Mouse (Mus musculus) neural tube, embryonic 11.5 days (tissue): ENCODE data around the gene Matk. TPM values are rescaled to one million over a fixed set of nuclear protein-coding genes. Genes with fewer than 3 reads are reported as not detected.

Experiments used
- ATAC-seq: fragments of 200-750 bp; cut with Nextera tagmentation; 2 replicates; pipeline ENCODE4 v1.8.0; 2017; ENCODE audit warnings: moderate number of reproducible peaks, mild to moderate bottlenecking, moderate TSS enrichment, moderate library complexity; ENCODE audit not compliant: insufficient read depth, low FRiP score, low TSS enrichment
- DNase-seq: peaks from one replicate; pipeline ENCODE4 v3.0.0-alpha.2; 2015; ENCODE audit warnings: low spot score
- H3K27ac ChIP-seq: fragments of 300-500 bp; sonication (generic); 2 replicates; pipeline ENCODE4 v1.5.1; 2014; ENCODE audit warnings: low read depth, mild to moderate bottlenecking, low read length
- H3K27me3 ChIP-seq: fragments of 300-500 bp; sonication (generic); 2 replicates; pipeline ENCODE4 v1.6.1; 2014; ENCODE audit warnings: mild to moderate bottlenecking, low read length, mixed read lengths; ENCODE audit not compliant: control insufficient read depth, insufficient read depth
- H3K36me3 ChIP-seq: fragments of 300-500 bp; sonication (generic); 2 replicates; pipeline ENCODE4 v1.6.1; 2014; ENCODE audit warnings: mild to moderate bottlenecking, low read length, moderate library complexity, mixed read lengths; ENCODE audit not compliant: control insufficient read depth, insufficient read depth
- H3K4me1 ChIP-seq: fragments of 300-500 bp; sonication (generic); 2 replicates; pipeline ENCODE4 v1.6.1; 2014; ENCODE audit warnings: low read length, mixed read lengths; ENCODE audit not compliant: control insufficient read depth, insufficient read depth
- H3K4me2 ChIP-seq: fragments of 300-500 bp; sonication (generic); 2 replicates; pipeline ENCODE4 v1.6.1; 2014; ENCODE audit warnings: low read depth, mild to moderate bottlenecking, moderate library complexity
- H3K4me3 ChIP-seq: fragments of 300-500 bp; sonication (generic); 2 replicates; pipeline ENCODE4 v1.5.1; 2014; ENCODE audit warnings: low read depth, low read length
- H3K9ac ChIP-seq: fragments of 300-500 bp; sonication (generic); 2 replicates; pipeline ENCODE4 v1.6.1; 2014; ENCODE audit warnings: mild to moderate bottlenecking, low read length
- H3K9me3 ChIP-seq: fragments of 300-500 bp; sonication (generic); 2 replicates; pipeline ENCODE4 v1.6.1; 2016; ENCODE audit warnings: low read length; ENCODE audit not compliant: control insufficient read depth
- WGBS: fragments of 180-500 bp; shearing (Covaris S2); extraction: QIAGEN DNeasy Blood & Tissue Kit; methylation state at CpG from one replicate; pipeline ENCODE4 v1.1.7; 2014; 5-methylcytosine and 5-hydroxymethylcytosine counted together
- polyA plus RNA-seq: library from polyadenylated mRNA; unstranded; fragments of >200 nt; fragmentation: Nextera tagmentation; extraction: Ambion mirVana; gene quantifications from 2 replicates; pipeline ENCODE4 v1.2.1, GENCODE M21; 2014

The Matk gene
- polyA plus RNA-seq, 1 experiment from 2014 or later = 3.0 TPM

DNA sequence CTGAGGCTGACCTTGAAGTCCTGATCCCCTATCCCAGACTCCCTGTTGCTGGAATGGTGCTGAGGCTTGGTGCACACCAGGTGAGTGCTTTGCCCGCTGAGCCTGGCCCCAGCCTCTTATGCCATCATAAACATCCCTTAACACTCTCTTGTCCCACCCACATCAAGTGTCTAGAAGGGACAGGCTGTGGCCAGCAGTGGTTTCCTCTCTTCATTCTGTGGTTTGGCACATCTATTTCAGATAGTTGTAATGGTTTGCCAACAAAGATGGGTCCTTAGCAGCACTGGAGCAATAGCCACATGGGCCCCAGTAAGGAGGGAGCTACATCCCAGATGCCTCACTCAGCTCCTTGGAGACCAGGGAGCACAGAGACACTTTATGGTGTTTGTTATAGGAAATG is 2.2 kb downstream of the Matk start:
- peaks cover 59% of the 10 kb centered on the region for H3K27me3 ChIP-seq
- DNase-seq (no peak), ATAC-seq (no peak)
- no peak overlapping the region for H3K27ac ChIP-seq
- H3K4me3 ChIP-seq = no peak overlapping the region
- H3K36me3 ChIP-seq = no peaks in the 10 kb centered on the region
- 73% methylated on average over 1 of the region's 1 CpGs for WGBS
- peaks cover 6% of the 10 kb centered on the region; the same call in 1 of the 2 replicates for H3K4me1 ChIP-seq
- H3K9me3 ChIP-seq = no peaks in the 10 kb centered on the region
- no peak overlapping the region for H3K4me2 ChIP-seq
- no peak overlapping the region for H3K9ac ChIP-seq

DNA sequence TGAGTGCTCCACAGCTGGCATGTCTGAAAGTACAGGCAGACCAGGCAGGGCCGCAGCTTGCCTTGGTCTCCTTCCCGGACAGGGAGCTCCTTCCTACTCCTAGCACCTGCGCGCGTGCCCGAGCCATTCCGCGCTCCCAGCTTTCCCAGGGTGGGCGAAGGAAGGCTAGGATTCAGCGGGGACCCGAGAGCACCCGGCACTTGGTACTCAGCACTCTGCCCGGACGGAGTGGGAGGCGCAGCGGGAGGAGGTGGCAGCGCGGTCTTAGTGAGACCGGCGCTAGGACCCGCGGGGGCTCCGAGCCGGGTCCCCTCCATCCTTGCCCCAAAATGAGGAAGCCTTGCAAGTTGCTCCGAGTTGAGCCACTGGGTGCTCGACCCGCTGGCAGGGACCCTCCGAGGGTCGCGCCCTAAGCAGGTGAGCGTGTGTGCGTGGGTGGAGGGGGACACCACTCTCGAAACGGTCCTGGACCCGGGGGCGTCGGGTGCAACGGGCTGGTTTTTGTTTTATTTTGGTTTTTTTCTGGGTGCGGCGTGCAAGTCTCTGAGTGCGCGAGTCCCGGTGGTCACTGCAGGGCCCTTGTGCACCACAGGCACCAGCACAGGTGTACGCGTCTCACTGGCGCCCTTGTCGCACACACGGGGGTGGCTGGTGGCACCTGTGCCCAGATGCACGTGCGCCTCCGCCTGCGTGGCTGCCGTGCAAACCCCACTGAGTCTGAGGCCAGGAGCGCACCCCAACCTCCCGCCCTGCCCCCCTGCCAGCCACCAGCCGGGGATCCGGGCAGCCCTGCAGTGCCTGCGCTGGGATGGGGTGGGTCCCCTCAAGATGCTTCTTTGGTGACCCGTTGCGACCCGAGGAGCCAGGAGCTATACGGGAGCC is 4.7 kb downstream of the Matk start:
- ATAC-seq (no peak), DNase-seq (peak; percentile 43)
- H3K9me3 ChIP-seq = no peaks in the 10 kb centered on the region
- H3K36me3 ChIP-seq = no peaks in the 10 kb centered on the region
- no peak overlapping the region for H3K27ac ChIP-seq
- H3K4me2 ChIP-seq = peak overlapping the region; percentile 56
- H3K27me3 ChIP-seq = peaks cover 44% of the 10 kb centered on the region
- 3% methylated on average over 62 of the region's 62 CpGs for WGBS
- H3K4me1 ChIP-seq = peaks cover 6% of the 10 kb centered on the region; the same call in 1 of the 2 replicates
- peak overlapping the region; percentile 41 for H3K9ac ChIP-seq
- H3K4me3 ChIP-seq = peak overlapping the region; percentile 31

DNA sequence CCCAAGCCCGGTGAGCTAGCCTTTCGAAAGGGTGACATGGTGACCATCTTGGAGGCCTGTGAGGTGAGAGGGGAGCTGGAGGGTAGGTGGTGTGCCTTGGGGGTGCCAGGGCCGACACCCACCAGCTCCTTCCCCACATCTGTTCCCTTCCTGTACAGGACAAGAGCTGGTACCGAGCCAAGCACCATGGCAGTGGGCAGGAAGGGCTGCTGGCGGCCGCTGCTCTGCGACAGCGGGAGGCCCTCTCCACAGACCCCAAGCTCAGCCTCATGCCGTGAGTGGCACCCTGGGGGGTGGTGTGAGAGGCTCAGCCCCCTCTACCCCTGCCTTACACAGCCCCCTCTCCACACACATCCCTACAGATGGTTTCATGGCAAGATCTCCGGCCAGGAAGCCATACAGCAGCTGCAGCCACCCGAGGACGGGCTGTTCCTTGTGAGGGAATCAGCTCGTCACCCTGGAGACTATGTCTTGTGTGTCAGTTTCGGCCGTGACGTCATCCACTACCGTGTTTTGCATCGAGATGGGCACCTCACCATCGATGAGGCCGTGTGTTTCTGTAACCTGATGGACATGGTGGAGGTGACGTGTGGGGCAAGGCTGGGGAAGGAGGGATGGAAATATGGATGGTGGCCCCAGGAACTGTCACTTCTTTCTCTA is 6.6 kb downstream of the Matk start:
- Histone ChIP-seq H3K4me1 (peaks cover 6% of the 10 kb centered on the region; the same call in 1 of the 2 replicates), H3K27me3 (peaks cover 31% of the 10 kb centered on the region), H3K4me2 (no peak overlapping the region), H3K27ac (no peak overlapping the region), H3K9ac (no peak overlapping the region), H3K4me3 (no peak overlapping the region), H3K36me3 (peaks cover 3% of the 10 kb centered on the region), H3K9me3 (no peaks in the 10 kb centered on the region)
- DNase-seq = no peak
- no peak for ATAC-seq
- 39% methylated on average over 21 of the region's 21 CpGs for WGBS

DNA sequence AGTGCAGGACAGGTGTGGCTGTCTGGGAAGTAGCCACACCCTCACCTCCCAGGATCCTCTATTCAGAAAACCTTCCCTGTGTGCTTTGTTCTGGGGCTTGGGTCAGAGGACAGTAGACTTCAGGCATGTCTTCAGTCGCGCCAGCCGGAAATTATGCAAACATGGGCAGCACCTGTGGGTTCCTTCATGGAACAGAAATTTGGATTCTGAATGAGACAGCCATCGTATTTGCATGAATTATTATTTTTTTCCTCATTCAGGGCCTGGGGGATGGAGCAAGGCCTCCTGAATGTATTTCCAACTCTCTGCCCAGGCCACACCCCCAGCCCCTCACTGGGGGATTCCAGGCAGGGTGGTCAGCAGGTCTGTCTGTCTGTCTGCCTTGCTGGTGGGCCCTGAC is 8.3 kb downstream of the Matk start:
- Histone ChIP-seq H3K4me1 (peaks cover 9% of the 10 kb centered on the region), H3K36me3 (peaks cover 6% of the 10 kb centered on the region), H3K4me2 (no peak overlapping the region), H3K27me3 (peaks cover 31% of the 10 kb centered on the region), H3K27ac (no peak overlapping the region), H3K4me3 (no peak overlapping the region), H3K9me3 (no peaks in the 10 kb centered on the region), H3K9ac (no peak overlapping the region)
- ATAC-seq (no peak), DNase-seq (no peak)
- WGBS = 91% methylated on average over 4 of the region's 4 CpGs

DNA sequence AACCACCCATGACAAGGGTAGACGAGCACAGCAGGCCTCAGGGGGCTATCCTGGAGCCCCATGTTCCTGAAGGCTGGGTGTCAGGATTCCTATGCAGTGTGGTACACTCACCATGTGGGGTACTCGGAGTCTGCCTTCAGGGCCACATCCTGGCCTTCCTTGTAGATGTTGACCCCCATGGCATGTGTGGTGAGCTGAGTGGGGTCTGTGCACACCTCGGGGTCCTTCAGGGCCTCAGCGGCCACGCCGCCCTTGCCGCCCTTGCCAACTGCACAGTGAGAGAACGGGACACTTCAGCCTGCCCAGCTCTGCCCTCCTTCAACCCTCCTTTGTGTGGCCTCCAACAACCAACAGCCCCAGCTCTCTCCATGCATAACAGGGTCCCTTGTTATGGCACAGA is 12.8 kb downstream of the Matk start:
- WGBS = 92% methylated on average over 8 of the region's 8 CpGs
- no peak overlapping the region for H3K27ac ChIP-seq
- DNase-seq (no peak), ATAC-seq (no peak)
- H3K27me3 ChIP-seq = no peaks in the 10 kb centered on the region
- H3K9ac ChIP-seq = peak overlapping the region; percentile 14; the same call in 1 of the 2 replicates
- H3K36me3 ChIP-seq = peaks cover 6% of the 10 kb centered on the region
- H3K4me3 ChIP-seq = peak overlapping the region; percentile 65
- H3K4me1 ChIP-seq = peaks cover 8% of the 10 kb centered on the region
- H3K9me3 ChIP-seq = no peaks in the 10 kb centered on the region
- peak overlapping the region; percentile 72 for H3K4me2 ChIP-seq

DNA sequence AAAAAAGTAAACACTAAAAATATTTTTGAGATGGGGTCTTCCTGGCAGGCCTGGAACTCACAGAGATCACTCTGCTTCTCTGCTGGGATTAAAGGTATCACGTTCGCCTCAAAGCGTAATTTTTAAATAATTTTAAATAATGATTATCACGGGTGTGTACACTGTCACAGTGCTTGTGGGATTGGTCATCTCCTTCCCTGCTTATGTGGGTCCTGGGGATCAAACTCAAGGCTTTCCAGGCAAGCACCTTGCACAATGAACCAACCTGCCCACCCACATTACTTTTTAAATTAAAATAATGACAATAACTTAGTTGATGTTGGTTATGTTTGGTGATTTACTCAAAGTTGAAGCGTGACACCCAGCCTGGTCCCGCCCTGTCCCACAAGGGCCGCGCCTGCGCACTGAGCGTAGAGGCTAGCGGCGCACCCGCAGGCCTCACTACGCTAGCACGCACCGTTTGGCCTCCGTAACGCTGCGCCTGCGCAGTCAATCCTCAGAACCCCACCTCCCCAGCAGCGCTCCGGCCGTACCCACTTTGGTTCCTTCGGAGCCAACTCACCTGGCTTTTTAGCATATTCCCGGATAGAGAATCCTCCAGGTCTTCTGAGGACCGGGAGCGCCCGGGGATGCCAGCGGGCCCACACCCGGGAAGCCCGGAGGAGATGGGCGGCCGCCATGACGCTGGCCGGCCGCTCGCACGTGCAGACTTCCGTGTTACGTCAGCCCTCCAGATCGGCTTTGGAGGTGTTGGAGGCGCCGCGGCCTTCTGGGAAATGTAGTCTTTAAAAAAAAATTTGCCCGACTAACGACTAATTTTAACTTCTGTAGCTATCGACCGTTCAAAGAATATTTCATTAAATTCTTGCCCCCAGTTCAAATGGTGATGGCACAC is 13.7 kb downstream of the Matk start, which contains the start of the genes Mrpl54 and Apba3:
Mrpl54 (minus strand) TSS at position 724 of the 895 bp plus-strand sequence.
Apba3 (plus strand) TSS at position 750 of the 895 bp plus-strand sequence.
- no peaks in the 10 kb centered on the region for H3K27me3 ChIP-seq
- peak within 1 kb of the TSS; percentile 84 for H3K9ac ChIP-seq
- H3K36me3 ChIP-seq = peaks cover 13% of the 10 kb centered on the region
- H3K4me1 ChIP-seq = peaks cover 8% of the 10 kb centered on the region
- WGBS = 1% methylated on average over 48 of the region's 48 CpGs
- peak; percentile 98 for DNase-seq
- peak within 1 kb of the TSS; percentile 72 for H3K4me2 ChIP-seq
- peak; percentile 91 for ATAC-seq
- peak within 1 kb of the TSS; percentile 65; the same call in 1 of the 2 replicates for H3K27ac ChIP-seq
- peak within 1 kb of the TSS; percentile 65 for H3K4me3 ChIP-seq
- no peaks in the 10 kb centered on the region for H3K9me3 ChIP-seq

DNA sequence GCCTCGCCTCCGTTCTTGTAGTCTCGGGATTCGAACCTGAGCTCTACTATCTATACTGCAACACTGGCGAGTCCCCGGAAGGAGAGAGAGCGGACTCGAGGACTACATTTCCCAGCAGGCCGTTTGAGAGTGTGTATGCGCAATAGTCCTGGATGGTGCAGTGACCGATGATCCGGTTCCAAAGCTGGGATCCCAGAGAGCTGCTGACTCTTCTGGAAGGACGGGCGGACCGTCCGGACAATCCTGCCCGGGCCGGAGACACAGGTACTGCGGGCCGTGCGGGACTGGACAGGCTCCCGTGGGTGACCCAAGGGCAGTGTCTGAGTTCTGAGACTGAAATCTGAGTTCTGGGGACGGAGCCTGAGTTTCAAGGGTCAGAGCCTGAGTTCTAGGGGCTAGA is 15.3 kb downstream of the Matk start:
- DNase-seq (peak; percentile 82), ATAC-seq (peak; percentile 45; the same call in 1 of the 2 replicates)
- peaks cover 8% of the 10 kb centered on the region for H3K4me1 ChIP-seq
- no peaks in the 10 kb centered on the region for H3K9me3 ChIP-seq
- peak overlapping the region; percentile 63 for H3K9ac ChIP-seq
- peaks cover 18% of the 10 kb centered on the region for H3K36me3 ChIP-seq
- no peaks in the 10 kb centered on the region for H3K27me3 ChIP-seq
- peak overlapping the region; percentile 60 for H3K4me2 ChIP-seq
- 4% methylated on average over 23 of the region's 23 CpGs for WGBS
- peak overlapping the region; percentile 39 for H3K4me3 ChIP-seq
- H3K27ac ChIP-seq = no peak overlapping the region
